Mouse (Mus musculus) midbrain, postnatal 0 days (tissue): ENCODE measurements around the gene Zfand3. TPM values are rescaled to one million over a fixed set of nuclear protein-coding genes. Genes with fewer than 3 reads are reported as not detected.
A peak's percentile ranks its signal among the peaks of the same experiment; 100 is the strongest.

Experiments
- ATAC-seq: fragments of 200-750 bp; cut with Nextera tagmentation; 2 replicates; pipeline ENCODE4 v1.8.0; 2017; ENCODE audit warnings: moderate number of reproducible peaks, mild to moderate bottlenecking, moderate TSS enrichment, moderate library complexity; ENCODE audit not compliant: low FRiP score
- DNase-seq: peaks from one replicate; pipeline ENCODE4 v3.0.0-alpha.2; 2015; ENCODE audit warnings: low spot score
- H3K27ac ChIP-seq: fragments of 300-500 bp; sonication (generic); 2 replicates; pipeline ENCODE4 v1.5.1; 2014; ENCODE audit warnings: low read depth, mild to moderate bottlenecking, low read length, mixed read lengths
- H3K27me3 ChIP-seq: fragments of 300-500 bp; sonication (generic); 2 replicates; pipeline ENCODE4 v1.6.1; 2014; ENCODE audit warnings: low read length, control low read depth, mixed read lengths; ENCODE audit not compliant: insufficient read depth
- H3K36me3 ChIP-seq: fragments of 300-500 bp; sonication (generic); 2 replicates; pipeline ENCODE4 v1.6.1; 2014; ENCODE audit warnings: low read length, control low read depth, mixed read lengths; ENCODE audit not compliant: insufficient read depth
- H3K4me1 ChIP-seq: fragments of 300-500 bp; sonication (generic); 2 replicates; pipeline ENCODE4 v1.6.1; 2014; ENCODE audit warnings: mild to moderate bottlenecking, control low read depth, antibody characterized with exemption, low read length, mixed read lengths; ENCODE audit not compliant: insufficient read depth
- H3K4me2 ChIP-seq: fragments of 300-500 bp; sonication (generic); 2 replicates; pipeline ENCODE4 v1.6.1; 2014; ENCODE audit warnings: low read depth, mild to moderate bottlenecking, low read length, mixed read lengths; ENCODE audit not compliant: poor library complexity, severe bottlenecking
- H3K4me3 ChIP-seq: fragments of 300-500 bp; sonication (generic); 2 replicates; pipeline ENCODE4 v1.5.1; 2014; ENCODE audit warnings: low read depth, mild to moderate bottlenecking, low read length, moderate library complexity
- H3K9ac ChIP-seq: fragments of 300-500 bp; sonication (generic); replicated peaks from 2 replicates; pipeline ENCODE4 v1.6.1; 2014; ENCODE audit warnings: mild to moderate bottlenecking, low read length, moderate library complexity, mixed read lengths; ENCODE audit not compliant: poor library complexity, severe bottlenecking
- H3K9me3 ChIP-seq: fragments of 300-500 bp; sonication (generic); 2 replicates; pipeline ENCODE4 v1.6.1; 2016; ENCODE audit warnings: low read length, control low read depth
- CTCF ChIP-seq: IDR thresholded peaks from 2 replicates; pipeline ENCODE4 v1.5.1; 2016; ENCODE audit warnings: antibody characterized with exemption, mild to moderate bottlenecking
- WGBS: fragments of 180-500 bp; shearing (Covaris S2); extraction: QIAGEN DNeasy Blood & Tissue Kit; methylation state at CpG from one replicate; pipeline ENCODE4 v1.1.7; 2014; 5-methylcytosine and 5-hydroxymethylcytosine counted together
- polyA plus RNA-seq: library from polyadenylated mRNA; unstranded; fragments of >200 nt; fragmentation: Nextera tagmentation; extraction: Ambion mirVana; gene quantifications from 2 replicates; pipeline ENCODE4 v1.2.1, GENCODE M21; 2015
- total RNA-seq: library from RNA; depleted of rRNA; stranded (reverse); fragments of >200 nt; gene quantifications from 2 replicates; pipeline ENCODE4 v1.2.3, GENCODE M21; 2014

The Zfand3 gene
- total and polyA plus RNA-seq, 2 experiments from 2014 or later = 41.3 to 72.2 TPM

- Histone ChIP-seq H3K4me3 (no peak overlapping the region), H3K9ac (no peak overlapping the region), H3K27me3 (no peaks in the 10 kb centered on the region), H3K9me3 (no peaks in the 10 kb centered on the region), H3K4me1 (peaks cover 2% of the 10 kb centered on the region; the same call in 1 of the 2 replicates), H3K36me3 (no peaks in the 10 kb centered on the region), H3K27ac (no peak overlapping the region), H3K4me2 (no peak overlapping the region)
- TF ChIP-seq CTCF = no peak
- ATAC-seq = no peak
- DNase-seq = no peak
- WGBS = 80% methylated on average over 7 of the region's 7 CpGs
These were observed 108.2 kb downstream of the Zfand3 start for GRCm38 (mm10) chr17:30112555-30113305.

GRCm38 (mm10) chr17:30114761-30115160 lies 110.2 kb downstream of the Zfand3 start:
- WGBS = 81% methylated on average over 3 of the region's 3 CpGs
- DNase-seq (no peak), ATAC-seq (no peak)
- H3K36me3 ChIP-seq = no peaks in the 10 kb centered on the region
- H3K9me3 ChIP-seq = no peaks in the 10 kb centered on the region
- TF ChIP-seq CTCF = peak; percentile 56
- no peaks in the 10 kb centered on the region for H3K27me3 ChIP-seq
- H3K27ac ChIP-seq = no peak overlapping the region
- no peak overlapping the region for H3K9ac ChIP-seq
- H3K4me1 ChIP-seq = peaks cover 3% of the 10 kb centered on the region; the same call in 1 of the 2 replicates
- no peak overlapping the region for H3K4me3 ChIP-seq
- H3K4me2 ChIP-seq = no peak overlapping the region

GRCm38 (mm10) chr17:30116226-30116625 lies 111.7 kb downstream of the Zfand3 start:
- peak; percentile 62 for DNase-seq
- Histone ChIP-seq H3K9me3 (no peaks in the 10 kb centered on the region), H3K4me1 (peaks cover 3% of the 10 kb centered on the region; the same call in 1 of the 2 replicates), H3K27ac (no peak overlapping the region), H3K27me3 (no peaks in the 10 kb centered on the region), H3K36me3 (no peaks in the 10 kb centered on the region), H3K4me3 (no peak overlapping the region), H3K4me2 (no peak overlapping the region), H3K9ac (no peak overlapping the region)
- ATAC-seq = no peak
- no peak; the same call in 1 of the 2 replicates for TF ChIP-seq CTCF
- 83% methylated on average over 5 of the region's 5 CpGs for WGBS

GRCm38 (mm10) chr17:30118036-30118435 lies 113.5 kb downstream of the Zfand3 start:
- WGBS = 70% methylated on average over 5 of the region's 5 CpGs
- ATAC-seq = no peak
- no peak overlapping the region for H3K4me3 ChIP-seq
- H3K4me2 ChIP-seq = no peak overlapping the region
- no peak for TF ChIP-seq CTCF
- DNase-seq = no peak
- H3K36me3 ChIP-seq = no peaks in the 10 kb centered on the region
- no peak overlapping the region for H3K27ac ChIP-seq
- H3K4me1 ChIP-seq = peaks cover 3% of the 10 kb centered on the region; the same call in 1 of the 2 replicates
- H3K9me3 ChIP-seq = no peaks in the 10 kb centered on the region
- no peak overlapping the region for H3K9ac ChIP-seq
- no peaks in the 10 kb centered on the region for H3K27me3 ChIP-seq

GRCm38 (mm10) chr17:30122278-30122677 lies 117.7 kb downstream of the Zfand3 start:
- 91% methylated on average over 3 of the region's 3 CpGs for WGBS
- Histone ChIP-seq H3K4me3 (no peak overlapping the region), H3K27me3 (no peaks in the 10 kb centered on the region), H3K4me1 (peaks cover 3% of the 10 kb centered on the region; the same call in 1 of the 2 replicates), H3K36me3 (no peaks in the 10 kb centered on the region), H3K27ac (no peak overlapping the region), H3K9me3 (no peaks in the 10 kb centered on the region), H3K9ac (no peak overlapping the region), H3K4me2 (no peak overlapping the region)
- DNase-seq (no peak), ATAC-seq (no peak)
- no peak for TF ChIP-seq CTCF

GRCm38 (mm10) chr17:30128456-30128855 lies 123.9 kb downstream of the Zfand3 start:
- no peak for TF ChIP-seq CTCF
- ATAC-seq (no peak), DNase-seq (no peak)
- no peaks in the 10 kb centered on the region for H3K36me3 ChIP-seq
- no peaks in the 10 kb centered on the region for H3K4me1 ChIP-seq
- no peak overlapping the region for H3K9ac ChIP-seq
- no peaks in the 10 kb centered on the region for H3K9me3 ChIP-seq
- H3K4me3 ChIP-seq = no peak overlapping the region
- WGBS = 80% methylated on average over 6 of the region's 6 CpGs
- H3K27me3 ChIP-seq = no peaks in the 10 kb centered on the region
- H3K4me2 ChIP-seq = no peak overlapping the region
- H3K27ac ChIP-seq = no peak overlapping the region
